Mouse (Mus musculus): ENCODE measurements at regions not wholly inside any gene's neighbourhood (a gene's known extent, or its start where the extent isn't known, plus 50 kb on each side); places are given as distances from the start of the nearest gene placed in this dataset.

GRCm38 (mm10) chr2:50586321-50587050 lies 289.9 kb upstream of the Mmadhc start:
- no peak for ATAC-seq (ENCODE audit: low FRiP score, low read depth)
- no peak overlapping the region for H3K4me2 ChIP-seq (replicated peaks; ENCODE audit: low read depth, low read length, severe bottlenecking)
- H3K9ac ChIP-seq (ENCODE audit: low read depth, low read length, severe bottlenecking): no peak overlapping the region
- no peak for TF ChIP-seq POLR2A (IDR thresholded peaks at IDR 0.05; ENCODE audit: borderline replicate concordance, extremely low read depth, insufficient read depth, insufficient read length)
- H3K9me3 ChIP-seq (ENCODE audit: control insufficient read depth, low read length): no peaks in the 10 kb centered on the region
- DNase-seq (ENCODE audit: low spot score): peak; percentile 31
- peaks cover 5% of the 10 kb centered on the region; the same call in 1 of the 2 replicates for H3K4me1 ChIP-seq (ENCODE audit: control insufficient read depth, insufficient read depth, low read length)
- H3K36me3 ChIP-seq (ENCODE audit: control insufficient read depth, insufficient read depth, low read length): no peaks in the 10 kb centered on the region
- WGBS: 23% methylated on average over 6 of the region's 6 CpGs
- no peaks in the 10 kb centered on the region for H3K27me3 ChIP-seq (ENCODE audit: control insufficient read depth, insufficient read depth, low read length)
- no peak overlapping the region for H3K4me3 ChIP-seq (replicated peaks; ENCODE audit: low read length)
- H3K27ac ChIP-seq (replicated peaks; ENCODE audit: low read depth, low read length): no peak overlapping the region

- ATAC-seq (ENCODE audit: low FRiP score, low read depth): no peak
Measured at GRCm38 (mm10) chr2:50579620-50580019, 283.0 kb upstream of the Mmadhc start.

GRCm38 (mm10) chr2:50578278-50579043 lies 281.9 kb upstream of the Mmadhc start:
- 67% methylated on average over 6 of the region's 6 CpGs for WGBS
- Histone ChIP-seq H3K9ac (ENCODE audit: low read depth, low read length, severe bottlenecking) (no peak overlapping the region), H3K9me3 (ENCODE audit: control insufficient read depth, low read length) (no peaks in the 10 kb centered on the region), H3K4me2 (replicated peaks; ENCODE audit: low read depth, low read length, severe bottlenecking) (no peak overlapping the region), H3K27me3 (ENCODE audit: control insufficient read depth, insufficient read depth, low read length) (no peaks in the 10 kb centered on the region), H3K27ac (replicated peaks; ENCODE audit: low read depth, low read length) (no peak overlapping the region), H3K36me3 (ENCODE audit: control insufficient read depth, insufficient read depth, low read length) (no peaks in the 10 kb centered on the region), H3K4me3 (replicated peaks; ENCODE audit: low read length) (no peak overlapping the region), H3K4me1 (ENCODE audit: control insufficient read depth, insufficient read depth, low read length) (peaks cover 4% of the 10 kb centered on the region; the same call in 1 of the 2 replicates)
- TF ChIP-seq POLR2A (IDR thresholded peaks at IDR 0.05; ENCODE audit: borderline replicate concordance, extremely low read depth, insufficient read depth, insufficient read length): no peak
- ATAC-seq (ENCODE audit: low FRiP score, low read depth) (no peak; the same call in 1 of the 2 replicates), DNase-seq (ENCODE audit: low spot score) (peak; percentile 28)

More at GRCm38 (mm10) chr2:50579620-50580019, 283.0 kb upstream of the Mmadhc start:
- Histone ChIP-seq H3K36me3 (ENCODE audit: control insufficient read depth, insufficient read depth, low read length) (no peaks in the 10 kb centered on the region), H3K4me2 (replicated peaks; ENCODE audit: low read depth, low read length, severe bottlenecking) (no peak overlapping the region), H3K4me1 (ENCODE audit: control insufficient read depth, insufficient read depth, low read length) (peaks cover 4% of the 10 kb centered on the region; the same call in 1 of the 2 replicates), H3K4me3 (replicated peaks; ENCODE audit: low read length) (no peak overlapping the region), H3K27me3 (ENCODE audit: control insufficient read depth, insufficient read depth, low read length) (no peaks in the 10 kb centered on the region), H3K9ac (ENCODE audit: low read depth, low read length, severe bottlenecking) (no peak overlapping the region), H3K9me3 (ENCODE audit: control insufficient read depth, low read length) (no peaks in the 10 kb centered on the region), H3K27ac (replicated peaks; ENCODE audit: low read depth, low read length) (no peak overlapping the region)
- WGBS: 62% methylated on average over 2 of the region's 2 CpGs
- peak; percentile 27 for DNase-seq (ENCODE audit: low spot score)
- TF ChIP-seq POLR2A (IDR thresholded peaks at IDR 0.05; ENCODE audit: borderline replicate concordance, extremely low read depth, insufficient read depth, insufficient read length): no peak

- DNase-seq (ENCODE audit: low spot score) (no peak), ATAC-seq (ENCODE audit: low FRiP score, low read depth) (no peak)
- Histone ChIP-seq H3K9me3 (ENCODE audit: control insufficient read depth, low read length) (no peaks in the 10 kb centered on the region), H3K9ac (ENCODE audit: low read depth, low read length, severe bottlenecking) (no peak overlapping the region), H3K4me3 (replicated peaks; ENCODE audit: low read length) (no peak overlapping the region), H3K4me2 (replicated peaks; ENCODE audit: low read depth, low read length, severe bottlenecking) (no peak overlapping the region), H3K27me3 (ENCODE audit: control insufficient read depth, insufficient read depth, low read length) (no peaks in the 10 kb centered on the region), H3K36me3 (ENCODE audit: control insufficient read depth, insufficient read depth, low read length) (no peaks in the 10 kb centered on the region), H3K27ac (replicated peaks; ENCODE audit: low read depth, low read length) (no peak overlapping the region), H3K4me1 (ENCODE audit: control insufficient read depth, insufficient read depth, low read length) (peaks cover 7% of the 10 kb centered on the region; the same call in 1 of the 2 replicates)
- TF ChIP-seq POLR2A (IDR thresholded peaks at IDR 0.05; ENCODE audit: borderline replicate concordance, extremely low read depth, insufficient read depth, insufficient read length): no peak
- 73% methylated on average over 9 of the region's 9 CpGs for WGBS
Measured at GRCm38 (mm10) chr2:50577736-50578135, 281.1 kb upstream of the Mmadhc start.

GRCm38 (mm10) chr2:50573455-50573854 lies 276.9 kb upstream of the Mmadhc start:
- Histone ChIP-seq H3K27ac (replicated peaks; ENCODE audit: low read depth, low read length) (no peak overlapping the region), H3K9me3 (ENCODE audit: control insufficient read depth, low read length) (no peaks in the 10 kb centered on the region), H3K4me1 (ENCODE audit: control insufficient read depth, insufficient read depth, low read length) (peaks cover 7% of the 10 kb centered on the region; the same call in 1 of the 2 replicates), H3K27me3 (ENCODE audit: control insufficient read depth, insufficient read depth, low read length) (no peaks in the 10 kb centered on the region), H3K9ac (ENCODE audit: low read depth, low read length, severe bottlenecking) (no peak overlapping the region), H3K4me2 (replicated peaks; ENCODE audit: low read depth, low read length, severe bottlenecking) (no peak overlapping the region), H3K4me3 (replicated peaks; ENCODE audit: low read length) (no peak overlapping the region), H3K36me3 (ENCODE audit: control insufficient read depth, insufficient read depth, low read length) (no peaks in the 10 kb centered on the region)
- no peak for TF ChIP-seq POLR2A (IDR thresholded peaks at IDR 0.05; ENCODE audit: borderline replicate concordance, extremely low read depth, insufficient read depth, insufficient read length)
- DNase-seq (ENCODE audit: low spot score) (peak; percentile 66), ATAC-seq (ENCODE audit: low FRiP score, low read depth) (peak; percentile 41)
- WGBS: 45% methylated on average over 3 of the region's 3 CpGs
